Mouse (Mus musculus): ENCODE data around the gene Defb39.

Defb39 gene

GRCm38 (mm10) chr8:19064710-19065109, at the start of gene Defb39:
Gene Defb39, minus strand, starts transcription at chr8:19064810.
- no peak for DNase-seq (ENCODE audit: low spot score in 2 of 2)

- DNase-seq (ENCODE audit: low spot score in 2 of 2), result no peak
These were observed 1.4 kb upstream of the Defb39 start for GRCm38 (mm10) chr8:19066013-19066412.

GRCm38 (mm10) chr8:19062891-19063290, 1.7 kb downstream of the Defb39 start:
- no peak for DNase-seq (ENCODE audit: low spot score in 2 of 2)

- DNase-seq (ENCODE audit: low spot score in 2 of 2), result no peak
These were observed 19.4 kb downstream of the Defb39 start for GRCm38 (mm10) chr8:19045242-19045641.

GRCm38 (mm10) chr8:19026466-19026865, 38.1 kb downstream of the Defb39 start, which contains the start of gene Defb38:
Gene Defb38, minus strand, starts transcription at chr8:19026566.
- no peak for DNase-seq (ENCODE audit: low spot score in 2 of 2)

Measured in spleen, postnatal 14 days (tissue).